Mouse (Mus musculus): ENCODE measurements at regions not wholly inside any gene's neighbourhood (a gene's known extent, or its start where the extent isn't known, plus 50 kb on each side); places are given as distances from the start of the nearest gene placed in this dataset.
A peak's percentile ranks its signal among the peaks of the same experiment; 100 is the strongest.

DNA sequence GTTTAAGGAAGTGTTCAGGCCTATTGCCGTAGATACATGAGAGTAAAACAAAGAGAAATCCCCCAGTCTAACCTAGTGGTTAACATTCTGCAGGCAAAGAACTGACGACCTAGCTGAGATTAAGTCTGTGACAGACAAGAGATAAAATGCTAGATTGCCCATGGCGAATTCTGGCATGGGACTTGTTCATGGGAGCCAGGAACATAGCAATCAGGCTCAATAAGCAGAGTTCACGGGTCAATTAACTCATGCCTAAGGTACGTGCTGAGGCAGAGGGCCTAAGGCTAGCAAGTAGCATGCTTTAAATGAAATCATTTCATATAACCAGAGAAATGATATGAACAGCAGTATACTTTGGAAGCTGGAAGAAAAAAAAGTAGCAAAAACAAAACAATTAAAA, 1119.2 kb upstream of the Adgrl2 start:
- no peak for DNase-seq (ENCODE audit: low spot score in 2 of 2)

DNA sequence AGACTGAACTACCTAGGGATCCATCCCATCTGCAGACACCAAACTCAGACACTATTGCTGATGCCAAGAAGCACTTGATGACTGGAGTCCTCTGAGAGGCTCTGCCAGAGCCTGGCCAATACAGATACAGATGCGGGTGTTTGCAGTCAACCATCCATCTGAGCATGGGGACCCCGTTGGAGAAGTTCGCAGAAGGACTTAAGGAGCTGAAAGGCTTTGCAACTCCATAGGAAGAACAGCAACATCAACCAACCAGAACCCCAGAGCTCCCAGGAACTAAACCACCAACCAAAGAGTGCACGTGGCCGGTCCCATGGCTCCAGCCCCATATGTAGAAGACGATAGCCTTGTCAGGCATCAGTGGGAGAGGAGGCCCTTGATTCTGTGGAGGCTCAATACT, 1121.9 kb upstream of the Adgrl2 start:
- DNase-seq (ENCODE audit: low spot score in 2 of 2) = no peak

DNA sequence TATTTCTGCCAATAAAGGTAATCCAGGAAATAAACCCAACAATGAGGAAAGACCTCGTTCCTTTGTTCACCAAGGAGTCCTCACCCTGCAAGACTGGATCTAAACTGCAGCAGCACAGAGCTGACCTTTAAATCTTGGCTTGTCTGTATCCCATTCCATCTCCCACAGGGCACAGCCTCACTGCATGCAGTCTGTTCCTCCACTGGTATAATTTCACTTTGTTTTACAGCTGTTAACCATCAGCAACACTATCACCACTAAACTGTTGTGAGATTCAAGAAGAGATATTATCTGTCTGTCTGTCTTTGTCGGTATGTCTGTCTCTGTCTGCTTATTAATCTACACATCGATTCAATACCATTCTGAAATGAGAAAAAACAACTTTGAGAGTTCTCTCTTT, 1129.5 kb upstream of the Adgrl2 start:
- DNase-seq (ENCODE audit: low spot score in 2 of 2) = no peak

DNA sequence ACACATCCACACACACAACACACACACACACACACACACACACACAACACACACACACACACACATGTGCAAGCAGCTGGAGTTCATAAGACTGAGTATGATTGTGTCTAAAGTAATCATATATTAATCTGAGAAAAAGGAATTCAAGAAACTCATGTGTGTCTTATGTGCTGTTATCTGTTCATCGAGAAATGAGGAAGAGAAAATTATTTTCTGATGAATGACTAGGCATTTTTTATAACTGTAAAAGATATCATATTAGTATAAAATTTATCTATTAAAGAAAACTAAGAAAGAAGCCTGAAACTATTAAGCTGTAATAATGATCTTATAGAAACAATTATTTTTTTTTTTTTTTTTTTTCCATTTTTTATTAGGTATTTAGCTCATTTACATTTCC, 1156.3 kb upstream of the Adgrl2 start:
- no peak for DNase-seq (ENCODE audit: low spot score in 2 of 2)

DNA sequence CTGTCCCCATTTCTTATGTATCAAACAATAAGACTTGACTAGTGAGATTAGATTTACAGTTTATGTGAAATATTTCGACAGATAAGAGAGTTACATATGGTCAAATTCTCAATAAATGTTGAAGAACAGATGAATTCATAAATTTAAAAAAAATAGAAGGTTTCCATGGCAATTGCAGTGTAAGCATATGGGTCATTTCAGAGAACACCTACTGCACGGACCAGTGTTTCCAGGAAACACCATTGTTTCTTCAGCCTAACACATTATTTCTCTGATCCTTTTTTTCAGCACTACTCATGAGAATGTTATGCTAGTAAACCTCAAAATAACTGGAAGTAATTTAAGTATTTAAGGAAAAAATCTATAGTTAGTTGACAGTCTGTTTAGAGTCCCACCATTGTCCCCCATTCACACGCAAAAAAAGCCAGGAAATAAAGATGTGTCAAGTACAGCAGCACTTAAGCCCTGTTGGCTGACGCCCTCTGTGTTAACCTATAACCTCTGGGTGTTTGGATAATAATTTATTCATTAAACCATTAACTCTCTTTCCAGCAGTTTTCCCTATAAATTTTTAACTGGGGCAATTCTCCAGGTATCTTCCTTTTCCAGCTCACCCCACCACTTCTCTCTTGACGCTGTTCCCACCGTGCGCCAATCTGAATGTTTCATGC, 1160.9 kb upstream of the Adgrl2 start:
- no peak for DNase-seq (ENCODE audit: low spot score in 2 of 2)

DNA sequence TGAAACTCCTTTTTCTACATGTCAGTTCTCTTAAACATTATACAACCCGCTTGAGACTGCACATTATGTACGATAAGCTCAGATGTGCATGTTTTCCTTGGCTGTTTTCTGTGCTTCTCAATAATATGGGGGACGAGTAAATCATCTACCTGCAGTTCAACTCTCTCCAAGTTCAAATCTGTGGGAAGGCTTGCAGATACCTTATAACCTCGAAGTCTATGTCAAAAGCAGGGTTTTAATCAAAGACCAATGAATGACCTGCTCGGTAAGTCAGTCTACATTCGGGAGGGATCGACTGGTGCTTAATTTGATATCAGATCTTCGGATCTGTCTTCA, 1161.4 kb upstream of the Adgrl2 start:
- DNase-seq (ENCODE audit: low spot score in 2 of 2) = no peak

DNA sequence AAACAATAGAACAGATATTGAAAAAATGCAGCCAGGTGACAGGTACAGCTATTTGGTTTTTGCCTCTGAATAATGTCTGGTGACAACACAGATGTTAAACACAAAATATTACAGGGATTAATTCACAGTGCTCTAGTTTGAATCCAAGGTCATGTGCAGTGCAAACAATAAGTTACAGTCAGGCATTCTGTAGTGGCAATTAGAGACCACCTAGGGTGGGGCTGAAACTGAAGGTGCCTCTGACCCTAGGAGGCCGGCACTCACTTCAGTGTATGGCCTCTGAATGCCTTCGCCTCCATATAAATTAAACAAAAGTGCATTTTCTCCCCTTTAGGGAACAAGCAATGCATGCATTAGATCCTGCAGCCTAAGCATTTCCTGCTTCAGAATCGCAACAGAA, 1162.5 kb upstream of the Adgrl2 start:
- DNase-seq (ENCODE audit: low spot score in 2 of 2) = no peak

DNA sequence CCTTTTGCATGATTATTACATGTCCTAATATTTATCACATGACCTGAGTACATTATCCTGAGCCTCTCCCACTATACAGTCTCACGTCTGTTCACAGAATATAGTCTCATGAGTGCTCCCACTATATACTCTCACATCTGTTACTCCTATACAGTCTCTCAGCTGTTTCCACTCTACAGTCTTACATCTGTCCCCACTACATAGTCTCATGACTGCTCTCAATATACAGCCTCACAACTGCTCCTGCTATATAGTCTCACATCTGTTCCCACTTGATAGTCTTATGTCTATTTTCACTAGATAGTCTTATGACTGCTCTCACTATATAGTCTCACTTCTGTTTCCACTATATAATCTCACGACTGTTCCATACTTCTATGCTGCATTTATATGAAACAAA, 1195.5 kb upstream of the Adgrl2 start:
- DNase-seq (ENCODE audit: low spot score in 2 of 2) = no peak

DNA sequence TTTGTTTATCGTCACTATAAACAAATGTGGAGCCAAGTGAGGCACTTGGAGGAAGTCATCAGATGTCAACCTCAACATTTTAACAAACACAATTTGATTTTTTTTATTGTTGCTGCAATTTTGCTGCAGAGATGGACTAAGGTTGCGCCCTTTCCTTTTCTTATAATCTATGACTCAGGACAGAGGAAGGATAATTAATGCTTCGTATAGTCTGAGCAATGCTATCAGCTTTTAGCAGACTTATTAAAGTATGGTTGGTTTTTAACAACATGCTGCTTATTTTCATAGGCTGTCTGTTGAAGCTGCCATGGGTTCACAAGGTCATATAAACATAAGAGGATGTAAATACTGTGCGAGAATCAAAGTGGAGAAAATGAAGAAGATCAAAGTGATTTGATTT, 1202.8 kb upstream of the Adgrl2 start:
- DNase-seq (ENCODE audit: low spot score in 2 of 2) = no peak

DNA sequence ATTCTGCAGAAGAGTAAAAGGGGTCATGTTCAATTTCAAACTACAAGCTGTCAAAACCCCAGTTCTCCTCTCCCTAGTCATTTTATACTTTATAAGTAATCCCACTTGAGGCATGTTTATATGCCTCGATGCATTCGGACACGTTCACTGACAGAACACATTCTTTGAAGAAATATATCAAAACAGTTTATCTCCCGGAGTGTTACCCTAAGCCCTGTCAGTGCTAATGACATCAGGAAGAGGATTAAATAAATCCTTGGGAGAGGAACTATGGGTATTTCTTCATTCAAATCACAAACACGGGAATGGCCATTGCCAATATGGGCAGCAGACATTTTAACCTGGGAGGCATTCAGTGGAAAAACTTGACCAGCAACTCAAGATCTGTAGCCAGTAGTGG, 1208.1 kb upstream of the Adgrl2 start:
- DNase-seq (ENCODE audit: low spot score in 2 of 2) = no peak

DNA sequence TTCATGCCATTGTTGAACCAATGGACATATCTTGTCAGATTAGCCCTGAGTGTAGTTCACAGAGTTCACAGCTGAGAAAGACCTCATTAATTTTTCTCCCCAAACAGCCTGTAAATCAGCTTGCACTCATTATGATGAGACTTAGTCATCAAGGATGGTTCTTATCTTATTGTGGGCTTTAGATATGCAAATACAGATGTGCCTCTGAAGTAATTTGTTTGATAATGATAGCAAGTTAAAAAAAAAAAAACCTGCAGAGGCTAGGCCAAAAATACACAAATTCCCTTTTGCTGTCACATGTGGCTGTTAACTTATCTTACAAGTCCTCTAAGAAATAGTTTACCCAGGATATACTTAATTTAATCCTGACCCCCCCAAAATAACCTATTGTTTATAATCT, 1215.5 kb upstream of the Adgrl2 start:
- no peak for DNase-seq (ENCODE audit: low spot score in 2 of 2)

DNA sequence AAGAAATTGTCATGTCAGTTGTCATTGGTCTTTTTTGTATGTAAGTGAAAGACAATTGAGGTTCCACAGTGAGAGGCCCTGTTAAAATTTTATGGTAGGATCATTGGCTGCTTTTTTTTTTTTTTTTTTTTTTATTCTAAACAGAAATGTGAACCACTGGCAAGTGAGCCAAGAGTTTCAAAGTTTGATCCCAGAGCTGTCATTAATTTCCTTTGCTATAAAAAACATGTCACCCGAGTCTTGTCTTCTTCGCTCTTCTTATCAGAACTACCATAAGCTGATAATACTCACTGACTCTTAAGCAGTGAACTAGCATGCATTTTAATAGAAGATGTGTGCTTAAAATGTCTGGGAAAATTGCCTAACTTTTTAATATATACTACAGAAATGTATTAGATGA, 1204.4 kb upstream of the Adgrl4 start:
- no peak for DNase-seq (ENCODE audit: low spot score in 2 of 2)

DNA sequence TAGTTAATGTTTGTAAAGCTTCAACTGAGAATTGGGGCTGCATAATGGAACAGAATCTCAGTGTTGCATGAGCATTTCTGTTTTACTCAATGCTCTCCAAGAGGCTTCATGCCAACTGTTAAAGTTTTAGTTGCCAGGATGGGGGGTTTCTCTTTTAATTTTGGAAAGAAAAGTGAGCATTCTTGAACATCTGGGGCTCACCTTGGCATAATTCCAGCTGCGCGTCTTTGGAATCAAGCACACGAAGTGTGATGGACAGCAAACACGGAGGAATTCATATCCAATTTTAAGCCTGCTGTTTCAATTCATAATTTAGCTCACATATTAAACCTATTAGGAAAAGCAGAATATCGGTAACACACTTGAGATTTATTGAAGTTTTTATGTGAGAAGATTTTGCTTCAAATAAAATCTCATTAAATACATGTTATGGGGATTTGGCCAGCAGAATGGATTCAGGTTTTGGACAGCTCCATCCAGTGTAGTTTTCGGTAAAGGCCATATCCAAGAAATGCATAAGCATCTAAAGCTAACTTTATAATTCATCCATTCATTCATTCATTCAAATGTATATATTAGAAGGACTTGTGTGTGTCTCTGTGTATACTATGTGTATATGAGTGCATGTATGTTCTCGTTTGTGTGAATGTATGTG, 1200.6 kb upstream of the Adgrl4 start:
- no peak for DNase-seq (ENCODE audit: low spot score in 2 of 2)

DNA sequence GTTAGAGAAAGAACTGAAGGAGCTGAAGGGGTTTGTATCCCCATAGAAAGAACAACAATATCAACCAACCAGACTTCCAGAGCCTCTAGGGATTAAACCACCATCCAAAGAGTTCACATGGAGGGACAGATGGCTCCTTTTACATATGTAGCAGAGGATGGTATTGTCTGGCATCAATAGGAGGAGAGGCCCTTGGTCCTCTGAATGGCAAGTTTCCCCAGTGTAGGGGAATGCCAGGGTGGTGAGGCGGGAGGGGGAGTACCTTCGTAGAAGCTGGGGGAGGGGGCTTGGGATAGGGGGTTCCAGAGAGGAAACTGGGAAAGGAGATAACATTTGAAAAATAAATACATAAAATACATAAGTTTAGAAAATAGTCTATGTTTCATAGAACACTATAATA, 1162.6 kb upstream of the Adgrl4 start:
- DNase-seq (ENCODE audit: low spot score in 2 of 2) = no peak

DNA sequence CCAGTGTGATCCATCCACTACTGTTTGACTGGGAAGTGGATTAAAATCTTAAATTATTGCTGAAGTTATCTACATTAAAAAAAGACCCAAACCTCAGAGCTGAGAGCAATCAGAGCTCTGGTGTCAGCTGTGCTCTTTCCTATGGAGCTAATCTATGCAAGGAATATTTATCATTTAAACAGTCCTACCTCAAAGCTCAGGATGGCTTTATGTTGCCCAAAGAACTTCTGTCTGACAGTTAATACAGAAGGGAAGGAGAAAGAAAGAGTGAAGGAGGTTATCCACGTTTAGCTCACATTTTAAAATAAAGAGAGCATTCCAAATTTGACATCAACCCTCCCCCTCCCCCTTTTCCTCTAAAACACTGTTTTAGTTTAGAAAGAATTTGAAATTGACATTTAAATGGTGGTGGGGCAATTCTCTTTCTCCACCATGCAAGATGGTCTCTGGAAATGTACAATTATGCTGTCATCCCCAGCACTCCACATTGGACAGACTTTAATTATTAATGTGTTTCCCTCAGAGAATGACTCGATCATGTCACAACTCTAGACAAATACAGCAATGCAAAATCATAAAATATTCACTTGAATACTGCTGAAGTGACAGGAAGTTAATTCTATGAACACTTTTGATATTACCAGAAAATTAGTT, 1141.5 kb upstream of the Adgrl4 start:
- DNase-seq (ENCODE audit: low spot score in 2 of 2) = no peak

DNA sequence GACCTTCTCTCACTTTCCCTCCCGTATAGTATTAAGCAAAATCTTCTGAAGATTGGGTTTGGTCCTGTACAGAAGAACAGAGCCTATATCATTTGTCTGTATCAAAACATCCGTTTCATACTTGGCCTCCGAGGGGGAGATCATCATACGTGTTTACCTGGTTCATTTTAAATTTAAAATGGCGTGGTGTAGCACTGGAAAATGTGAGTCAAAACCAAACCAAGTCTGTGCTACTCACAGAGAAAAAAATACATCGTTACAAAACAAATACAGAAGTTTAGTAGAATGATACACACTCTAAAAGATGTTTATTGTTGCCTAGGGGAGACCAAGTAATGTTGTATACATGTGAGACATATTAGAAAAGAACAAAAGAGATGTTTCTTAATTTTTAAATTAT, 1108.9 kb upstream of the Adgrl4 start:
- no peak for DNase-seq (ENCODE audit: low spot score in 2 of 2)

DNA sequence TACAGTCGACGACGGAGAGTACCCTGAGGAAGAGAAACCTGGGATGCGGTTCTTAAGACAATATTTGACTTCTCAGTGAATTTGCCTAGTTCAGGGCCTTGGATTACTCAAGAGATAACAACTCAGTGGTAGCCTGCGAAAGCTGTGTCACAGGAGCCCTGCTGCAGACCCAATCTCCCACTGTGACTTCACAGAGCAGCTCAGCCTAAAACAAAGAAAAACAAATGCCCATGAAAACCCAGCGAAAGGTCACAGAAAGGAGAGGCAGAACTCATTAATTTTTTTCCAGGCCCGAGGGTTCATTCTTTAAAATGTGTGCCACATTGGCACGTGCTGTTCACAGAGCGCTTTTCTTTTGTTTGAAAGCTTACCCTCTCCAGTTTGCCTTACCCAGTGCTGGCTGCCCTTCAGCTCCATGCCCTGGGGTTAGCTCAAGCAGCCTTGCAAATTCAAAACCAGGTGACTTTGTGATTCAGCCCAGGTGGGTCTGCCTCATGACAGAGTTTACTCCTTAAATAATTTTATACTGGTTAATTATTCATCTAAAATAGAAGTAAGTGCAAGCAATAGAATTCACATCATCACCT, 1085.5 kb upstream of the Adgrl4 start:
- DNase-seq (ENCODE audit: low spot score in 2 of 2) = no peak

DNA sequence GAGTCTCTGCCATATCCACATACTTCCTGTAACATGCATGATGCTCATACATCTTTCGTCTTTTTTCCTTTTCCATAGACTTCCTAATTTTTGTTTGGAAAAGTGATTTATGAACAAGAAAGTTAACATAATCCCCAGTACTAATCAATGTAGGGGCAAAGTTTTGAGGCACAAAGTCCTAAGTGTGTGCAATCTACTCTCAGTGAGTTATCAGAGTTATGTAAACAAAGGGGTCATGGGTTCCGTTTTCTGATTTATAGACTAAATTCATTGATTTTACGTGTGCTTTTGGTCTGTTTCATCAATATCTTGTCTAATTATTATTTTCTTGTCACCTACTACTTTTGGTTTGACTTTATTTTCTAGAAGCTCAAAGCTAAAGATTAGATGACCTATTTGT, 1071.9 kb upstream of the Adgrl4 start:
- DNase-seq (ENCODE audit: low spot score in 2 of 2) = no peak

DNA sequence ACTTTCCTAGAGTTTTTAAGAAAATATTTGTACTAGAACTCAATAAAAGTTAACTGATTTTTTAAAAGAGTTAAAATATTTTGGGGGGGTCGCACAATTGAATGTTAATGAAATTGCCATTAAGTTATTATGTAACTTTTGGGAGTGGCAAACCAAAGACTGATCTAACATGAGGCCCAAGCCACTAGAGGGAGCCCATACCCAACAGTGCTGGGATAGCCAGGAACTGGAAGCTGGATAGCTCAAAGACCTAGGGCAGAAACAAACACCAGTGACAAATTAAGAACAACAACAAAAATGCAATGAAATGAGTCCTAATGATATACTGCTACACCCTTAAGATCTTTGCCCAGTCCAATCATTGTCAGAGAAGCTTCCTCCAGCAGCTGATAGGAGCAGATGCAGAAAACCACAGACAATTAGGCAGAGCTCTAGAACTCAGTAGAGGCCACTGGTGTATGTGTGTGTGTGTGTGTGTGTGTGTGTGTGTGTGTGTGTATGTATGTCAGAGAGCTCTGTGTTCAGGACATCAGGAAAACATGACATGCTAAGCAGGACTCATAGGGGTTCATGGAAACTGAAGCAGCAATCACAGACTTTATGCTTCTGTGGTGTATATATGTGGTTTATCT, 1052.6 kb upstream of the Adgrl4 start:
- DNase-seq (ENCODE audit: low spot score in 2 of 2) = peak; percentile 21 to 76

DNA sequence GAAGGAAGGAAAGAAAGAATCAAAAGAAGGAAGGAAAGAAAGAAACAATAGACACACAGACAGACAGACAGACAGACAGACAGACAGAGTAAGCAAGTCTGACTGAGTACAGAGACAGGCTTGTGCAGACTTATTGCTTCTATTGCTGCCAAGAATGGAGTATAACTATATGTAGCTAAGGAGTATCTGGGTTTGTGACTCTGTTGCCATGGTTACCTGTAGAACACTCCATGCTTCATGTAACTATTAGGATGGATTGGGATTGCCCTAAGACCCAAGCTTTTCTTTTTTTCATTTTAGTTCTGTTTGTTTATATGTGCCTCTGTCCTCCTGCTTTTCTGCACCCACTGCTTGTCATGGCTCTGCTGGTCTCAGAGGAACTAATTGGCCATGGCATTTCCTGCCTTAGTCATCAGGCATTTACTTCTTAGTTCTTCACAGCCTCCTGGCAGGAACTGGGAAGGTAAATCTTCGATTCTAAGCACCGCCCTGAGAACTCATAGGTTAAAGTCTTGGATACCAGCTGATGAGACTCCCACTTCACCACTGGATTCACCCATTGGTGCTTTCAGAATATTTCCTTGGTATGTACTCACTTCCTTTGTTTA, 1035.9 kb upstream of the Adgrl4 start:
- DNase-seq (ENCODE audit: low spot score in 2 of 2) = peak in 1 of 2 experiments; percentile 16

DNA sequence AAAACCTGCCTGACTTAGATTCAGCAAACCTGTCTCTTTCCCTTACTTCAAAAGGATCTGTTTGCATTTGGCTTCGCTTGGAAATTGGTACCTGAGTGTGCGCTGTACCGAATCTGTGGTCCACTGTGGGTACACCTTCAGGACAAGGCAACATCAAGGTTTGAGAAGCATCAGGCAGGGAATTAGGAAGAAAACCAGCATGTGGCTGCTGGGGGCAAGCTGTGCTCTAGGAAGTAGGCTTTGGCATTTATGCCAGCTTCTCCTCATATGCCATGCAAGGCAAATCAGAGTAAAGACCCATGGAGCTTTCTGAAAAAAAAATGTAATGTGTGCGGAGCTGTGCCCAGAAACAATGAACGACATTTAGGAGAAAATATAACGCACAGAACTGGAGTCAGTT, 1031.6 kb upstream of the Adgrl4 start:
- no peak for DNase-seq (ENCODE audit: low spot score in 2 of 2)

DNA sequence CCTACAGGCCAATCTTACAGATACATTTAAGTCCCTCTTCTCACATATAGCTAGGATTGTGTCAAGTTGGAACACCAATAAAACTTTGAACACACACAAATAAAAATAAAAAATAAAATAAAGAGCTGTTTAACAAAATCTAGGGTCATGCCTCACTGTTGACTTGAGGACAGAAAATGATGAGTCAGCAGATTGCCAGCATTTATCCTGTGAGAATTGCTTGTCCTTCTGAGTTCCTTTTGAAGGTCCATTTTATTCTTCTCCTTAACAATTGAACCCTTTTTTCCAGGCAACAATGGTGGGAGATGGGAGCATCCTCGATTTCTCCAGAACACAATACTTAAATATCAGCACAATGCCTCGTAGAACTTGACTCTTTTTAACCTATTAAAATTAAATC, 1022.4 kb upstream of the Adgrl4 start:
- DNase-seq (ENCODE audit: low spot score in 2 of 2) = no peak
